Mouse (Mus musculus): ENCODE measurements around the gene D10Wsu102e. TPM values are rescaled to one million over a fixed set of nuclear protein-coding genes. Genes with fewer than 3 reads are reported as not detected.

D10Wsu102e gene
- total and polyA plus RNA-seq, 3 experiments: 0.67 to 5.5 (median 2.3) TPM

- Histone ChIP-seq H3K4me3 (ENCODE audit: low read depth, low read length) (no peak overlapping the region), H3K36me3 (replicated peaks) (no peaks in the 10 kb centered on the region), H3K27me3 (ENCODE audit: insufficient read depth, low read length) (peaks cover 2% of the 10 kb centered on the region; the same call in 1 of the 2 replicates), H3K9me3 (replicated peaks) (peaks cover 6% of the 10 kb centered on the region), H3K4me1 (ENCODE audit: insufficient read depth, low read depth, low read length) (no peaks in the 10 kb centered on the region)
- DNase-seq (ENCODE audit: low spot score) (no peak), ATAC-seq (ENCODE audit: extremely low read depth, insufficient number of reproducible peaks, low FRiP score, poor library complexity, severe bottlenecking) (no peak)
- TF ChIP-seq GATA2 (IDR thresholded peaks at IDR 0.05; ENCODE audit: borderline replicate concordance, low read depth, low read length): no peak
- no peak for TF ChIP-seq CTCF (IDR thresholded peaks at IDR 0.05; ENCODE audit: low read depth, low read length)
- no peak for TF ChIP-seq GATA1 (IDR thresholded peaks at IDR 0.05; ENCODE audit: borderline replicate concordance, low read length)
- no peak for TF ChIP-seq POLR2AphosphoS5 (IDR thresholded peaks at IDR 0.05; ENCODE audit: insufficient replicate concordance, low read depth, low read length)
- no peak for TF ChIP-seq TAL1 (conservative IDR thresholded peaks at IDR 0.05; ENCODE audit: low read depth, low read length)
Measured at GRCm38 (mm10) chr10:83332581-83332980, 27.4 kb upstream of the D10Wsu102e start.

DNA sequence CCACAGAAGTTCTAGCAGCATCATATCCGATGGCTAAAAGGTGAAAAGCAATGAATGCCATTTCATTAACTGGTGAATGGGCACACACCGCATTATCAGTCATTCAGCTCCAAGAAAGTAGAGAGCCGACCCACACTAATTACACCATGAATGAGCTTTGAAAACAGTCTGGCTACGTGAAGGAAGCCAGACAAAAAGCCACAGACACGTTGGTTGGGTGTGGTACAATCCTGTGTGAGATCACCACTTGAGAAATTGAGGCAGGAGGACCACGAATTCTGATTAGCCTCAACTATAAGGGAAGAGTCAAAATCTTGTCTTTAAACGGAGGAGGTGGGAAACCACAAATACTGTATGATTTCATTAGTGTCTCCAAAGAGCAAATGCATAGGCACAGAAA, 23.7 kb upstream of the D10Wsu102e start:
- Histone ChIP-seq H3K4me3 (ENCODE audit: low read depth, low read length) (no peak overlapping the region), H3K36me3 (replicated peaks) (no peaks in the 10 kb centered on the region), H3K27me3 (ENCODE audit: insufficient read depth, low read length) (peaks cover 7% of the 10 kb centered on the region), H3K4me1 (ENCODE audit: insufficient read depth, low read depth, low read length) (no peaks in the 10 kb centered on the region; the same call in 1 of the 2 replicates), H3K9me3 (replicated peaks) (peaks cover 8% of the 10 kb centered on the region)
- TF ChIP-seq GATA2 (IDR thresholded peaks at IDR 0.05; ENCODE audit: borderline replicate concordance, low read depth, low read length) (no peak), TAL1 (conservative IDR thresholded peaks at IDR 0.05; ENCODE audit: low read depth, low read length) (no peak), GATA1 (IDR thresholded peaks at IDR 0.05; ENCODE audit: borderline replicate concordance, low read length) (no peak), POLR2AphosphoS5 (IDR thresholded peaks at IDR 0.05; ENCODE audit: insufficient replicate concordance, low read depth, low read length) (no peak), CTCF (IDR thresholded peaks at IDR 0.05; ENCODE audit: low read depth, low read length) (no peak)
- ATAC-seq (ENCODE audit: extremely low read depth, insufficient number of reproducible peaks, low FRiP score, poor library complexity, severe bottlenecking) (no peak), DNase-seq (ENCODE audit: low spot score) (no peak)

GRCm38 (mm10) chr10:83337159-83337951, 22.7 kb upstream of the D10Wsu102e start, which contains the start of gene Slc41a2:
Slc41a2 (minus strand) TSS chr10:83337882.
- H3K4me3 ChIP-seq (ENCODE audit: low read depth, low read length): no peak within 1 kb of the TSS; the same call in 1 of the 2 replicates
- DNase-seq (ENCODE audit: low spot score) (no peak), ATAC-seq (ENCODE audit: extremely low read depth, insufficient number of reproducible peaks, low FRiP score, poor library complexity, severe bottlenecking) (no peak)
- peaks cover 13% of the 10 kb centered on the region for H3K27me3 ChIP-seq (ENCODE audit: insufficient read depth, low read length)
- no peak for TF ChIP-seq POLR2AphosphoS5 (IDR thresholded peaks at IDR 0.05; ENCODE audit: insufficient replicate concordance, low read depth, low read length)
- TF ChIP-seq TAL1 (conservative IDR thresholded peaks at IDR 0.05; ENCODE audit: low read depth, low read length): no peak
- no peak for TF ChIP-seq GATA2 (IDR thresholded peaks at IDR 0.05; ENCODE audit: borderline replicate concordance, low read depth, low read length)
- no peak for TF ChIP-seq CTCF (IDR thresholded peaks at IDR 0.05; ENCODE audit: low read depth, low read length)
- no peak for TF ChIP-seq GATA1 (IDR thresholded peaks at IDR 0.05; ENCODE audit: borderline replicate concordance, low read length)
- no peaks in the 10 kb centered on the region for H3K36me3 ChIP-seq (replicated peaks)
- peaks cover 8% of the 10 kb centered on the region for H3K9me3 ChIP-seq (replicated peaks)
- H3K4me1 ChIP-seq (ENCODE audit: insufficient read depth, low read depth, low read length): no peaks in the 10 kb centered on the region; the same call in 1 of the 2 replicates

DNA sequence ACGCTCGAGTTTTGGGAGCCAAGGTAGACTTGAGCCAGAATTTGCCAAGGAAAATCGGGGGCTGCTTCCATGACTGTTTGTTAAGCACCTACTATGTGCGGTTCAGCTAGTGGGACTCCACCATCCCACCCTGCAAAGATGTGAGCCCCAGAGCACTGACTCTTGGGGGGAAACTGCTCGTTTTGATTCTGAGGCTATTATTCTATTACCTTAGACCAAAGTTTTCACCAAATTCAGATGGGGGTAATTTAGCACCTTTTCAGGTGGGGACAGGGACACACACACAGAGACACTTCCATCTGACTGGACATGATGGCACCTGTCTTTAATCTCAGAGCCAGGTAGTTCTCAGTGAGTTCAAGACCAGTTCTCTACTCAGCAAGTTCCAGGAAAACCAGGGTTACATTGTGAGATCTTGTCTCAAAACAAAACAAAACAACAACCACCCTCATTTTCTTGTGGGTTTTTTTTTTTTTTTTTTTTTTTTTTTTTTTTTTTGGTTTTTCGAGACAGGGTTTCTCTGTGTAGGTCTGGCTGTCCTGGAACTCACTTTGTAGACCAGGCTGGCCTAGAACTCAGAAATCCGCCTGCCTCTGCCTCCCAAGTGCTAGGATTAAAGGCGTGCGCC, 21.9 kb upstream of the D10Wsu102e start:
- no peak for ATAC-seq (ENCODE audit: extremely low read depth, insufficient number of reproducible peaks, low FRiP score, poor library complexity, severe bottlenecking)
- H3K27me3 ChIP-seq (ENCODE audit: insufficient read depth, low read length): peaks cover 14% of the 10 kb centered on the region

DNA sequence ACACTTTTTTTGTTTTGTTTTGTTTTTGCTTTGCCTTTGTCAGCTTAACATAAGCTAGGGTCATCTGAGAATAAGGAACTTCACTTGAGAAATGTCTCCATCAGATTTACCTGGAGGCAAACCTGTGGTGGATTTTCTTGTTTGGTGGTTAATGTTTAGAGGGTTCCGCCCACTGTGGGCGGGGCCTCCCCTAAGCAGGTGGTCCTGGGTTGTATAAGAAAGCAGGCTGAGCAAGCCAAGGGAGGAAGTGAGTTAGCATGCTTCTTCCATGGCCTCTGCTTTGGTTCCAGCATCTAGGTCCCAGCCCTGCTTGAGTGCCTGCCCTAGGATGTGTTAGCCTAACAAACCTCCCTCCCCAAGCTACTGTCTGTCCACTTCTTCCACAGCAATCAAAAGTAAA, 18.8 kb upstream of the D10Wsu102e start:
- H3K36me3 ChIP-seq (replicated peaks): no peaks in the 10 kb centered on the region
- H3K4me1 ChIP-seq (ENCODE audit: insufficient read depth, low read depth, low read length): no peaks in the 10 kb centered on the region; the same call in 1 of the 2 replicates
- DNase-seq (ENCODE audit: low spot score) (no peak), ATAC-seq (ENCODE audit: extremely low read depth, insufficient number of reproducible peaks, low FRiP score, poor library complexity, severe bottlenecking) (no peak)
- H3K27me3 ChIP-seq (ENCODE audit: insufficient read depth, low read length): peaks cover 27% of the 10 kb centered on the region
- peaks cover 8% of the 10 kb centered on the region for H3K9me3 ChIP-seq (replicated peaks)
- TF ChIP-seq TAL1 (conservative IDR thresholded peaks at IDR 0.05; ENCODE audit: low read depth, low read length) (no peak), POLR2AphosphoS5 (IDR thresholded peaks at IDR 0.05; ENCODE audit: insufficient replicate concordance, low read depth, low read length) (no peak), GATA1 (IDR thresholded peaks at IDR 0.05; ENCODE audit: borderline replicate concordance, low read length) (no peak), GATA2 (IDR thresholded peaks at IDR 0.05; ENCODE audit: borderline replicate concordance, low read depth, low read length) (no peak), CTCF (IDR thresholded peaks at IDR 0.05; ENCODE audit: low read depth, low read length) (no peak)
- no peak overlapping the region for H3K4me3 ChIP-seq (ENCODE audit: low read depth, low read length)

More for the DNA sequence above, 21.9 kb upstream of the D10Wsu102e start:
- Histone ChIP-seq H3K4me3 (ENCODE audit: low read depth, low read length) (no peak overlapping the region), H3K9me3 (replicated peaks) (peaks cover 8% of the 10 kb centered on the region), H3K4me1 (ENCODE audit: insufficient read depth, low read depth, low read length) (no peaks in the 10 kb centered on the region; the same call in 1 of the 2 replicates), H3K36me3 (replicated peaks) (no peaks in the 10 kb centered on the region)
- DNase-seq (ENCODE audit: low spot score): no peak
- TF ChIP-seq GATA1 (IDR thresholded peaks at IDR 0.05; ENCODE audit: borderline replicate concordance, low read length) (no peak), POLR2AphosphoS5 (IDR thresholded peaks at IDR 0.05; ENCODE audit: insufficient replicate concordance, low read depth, low read length) (no peak), TAL1 (conservative IDR thresholded peaks at IDR 0.05; ENCODE audit: low read depth, low read length) (no peak), GATA2 (IDR thresholded peaks at IDR 0.05; ENCODE audit: borderline replicate concordance, low read depth, low read length) (no peak), CTCF (IDR thresholded peaks at IDR 0.05; ENCODE audit: low read depth, low read length) (no peak)

DNA sequence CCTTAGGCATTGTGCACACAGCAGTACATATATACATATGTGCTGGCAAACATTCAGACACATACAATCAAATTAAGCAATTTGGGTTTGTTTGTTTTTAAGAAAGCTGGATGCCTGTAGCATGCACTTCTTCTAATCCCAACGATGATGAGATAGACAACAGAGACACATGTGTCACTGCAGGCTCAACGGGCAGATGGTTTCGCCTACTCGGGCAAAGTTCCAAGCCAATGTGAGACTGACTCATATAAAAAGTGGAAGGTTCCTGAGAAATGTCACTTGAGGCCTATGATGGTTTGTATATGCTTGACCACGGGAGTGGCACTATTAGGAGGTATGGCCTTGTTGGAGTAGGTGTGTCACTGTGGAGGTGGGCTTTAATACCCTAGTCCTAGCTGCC, 16.9 kb upstream of the D10Wsu102e start:
- Histone ChIP-seq H3K36me3 (replicated peaks) (no peaks in the 10 kb centered on the region), H3K4me1 (ENCODE audit: insufficient read depth, low read depth, low read length) (no peaks in the 10 kb centered on the region; the same call in 1 of the 2 replicates), H3K4me3 (ENCODE audit: low read depth, low read length) (no peak overlapping the region), H3K27me3 (ENCODE audit: insufficient read depth, low read length) (peaks cover 31% of the 10 kb centered on the region), H3K9me3 (replicated peaks) (no peaks in the 10 kb centered on the region)
- DNase-seq (ENCODE audit: low spot score) (no peak), ATAC-seq (ENCODE audit: extremely low read depth, insufficient number of reproducible peaks, low FRiP score, poor library complexity, severe bottlenecking) (no peak)
- TF ChIP-seq TAL1 (conservative IDR thresholded peaks at IDR 0.05; ENCODE audit: low read depth, low read length) (no peak), GATA2 (IDR thresholded peaks at IDR 0.05; ENCODE audit: borderline replicate concordance, low read depth, low read length) (no peak), CTCF (IDR thresholded peaks at IDR 0.05; ENCODE audit: low read depth, low read length) (no peak)

Measured in G1E (cell line).